Mouse (Mus musculus): ENCODE measurements at regions not wholly inside any gene's neighbourhood (a gene's known extent, or its start where the extent isn't known, plus 50 kb on each side); places are given as distances from the start of the nearest gene placed in this dataset.

DNA sequence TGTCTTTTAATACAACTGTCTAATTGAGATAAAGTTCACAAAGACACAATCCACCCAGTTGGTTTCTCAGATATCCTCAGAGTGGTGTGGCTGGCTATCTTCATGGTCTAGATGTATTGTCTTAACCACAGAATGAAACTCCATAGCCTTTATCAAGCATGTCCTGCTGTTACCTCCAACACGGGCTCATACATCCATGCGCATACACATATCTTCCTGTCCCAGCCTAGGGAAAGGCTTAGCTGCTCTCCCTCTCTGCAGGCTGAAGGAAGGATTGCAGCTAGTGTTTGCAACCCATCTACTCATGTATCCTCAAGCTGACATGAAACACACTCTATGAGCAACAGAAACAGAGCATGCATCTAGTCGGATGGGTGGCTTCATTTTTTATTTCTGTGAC, 517.2 kb upstream of the Mgmt start:
- peak; percentile 3 for DNase-seq (ENCODE audit: low read depth)

- DNase-seq (ENCODE audit: low read depth), result no peak
Observed at GRCm38 (mm10) chr7:136377742-136378141, 516.7 kb upstream of the Mgmt start.

DNA sequence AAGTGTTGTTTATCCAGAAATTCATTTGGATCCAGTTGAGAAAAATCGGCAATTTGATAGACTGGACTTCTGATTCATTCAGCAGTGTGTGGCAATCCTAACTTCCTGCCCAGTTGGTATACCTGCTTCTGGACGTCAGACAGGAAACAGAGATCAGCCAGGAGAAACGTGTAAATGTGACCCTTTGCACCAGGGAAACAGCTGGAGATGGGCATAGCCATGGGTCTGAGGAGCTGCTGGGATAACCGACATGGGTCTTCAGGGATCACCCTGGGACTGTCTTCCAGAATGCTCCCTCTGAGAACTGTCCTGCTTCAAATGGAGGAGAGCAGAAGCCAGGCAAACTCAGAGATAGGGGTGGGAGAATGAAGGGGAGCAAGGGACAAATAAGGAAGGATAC, 516.1 kb upstream of the Mgmt start:
- no peak for DNase-seq (ENCODE audit: low read depth)

GRCm38 (mm10) chr7:136379319-136379718, 515.1 kb upstream of the Mgmt start:
- no peak for DNase-seq (ENCODE audit: low read depth)

- DNase-seq (ENCODE audit: low read depth), result no peak
Observed at GRCm38 (mm10) chr7:136379741-136380140, 514.7 kb upstream of the Mgmt start.

DNA sequence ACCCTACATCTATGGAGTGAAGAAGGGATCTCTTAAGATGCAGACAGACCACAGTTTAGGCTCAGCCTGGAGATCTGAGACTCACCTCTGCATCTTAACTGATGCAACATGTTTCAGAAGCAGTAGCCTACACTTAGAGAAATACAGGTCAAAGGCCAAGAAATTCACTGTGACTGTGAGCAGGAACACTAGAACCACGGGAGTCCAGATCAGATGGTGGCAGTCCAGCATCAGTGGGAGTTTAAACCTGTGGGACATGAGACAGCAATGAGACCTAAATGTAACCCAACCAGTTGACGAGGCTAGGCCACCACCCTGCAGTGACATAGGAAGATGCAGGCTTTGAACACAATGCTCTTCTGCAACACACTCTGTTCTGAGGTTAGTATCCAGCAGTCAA, 511.1 kb upstream of the Mgmt start:
- DNase-seq (ENCODE audit: low read depth), result no peak

DNA sequence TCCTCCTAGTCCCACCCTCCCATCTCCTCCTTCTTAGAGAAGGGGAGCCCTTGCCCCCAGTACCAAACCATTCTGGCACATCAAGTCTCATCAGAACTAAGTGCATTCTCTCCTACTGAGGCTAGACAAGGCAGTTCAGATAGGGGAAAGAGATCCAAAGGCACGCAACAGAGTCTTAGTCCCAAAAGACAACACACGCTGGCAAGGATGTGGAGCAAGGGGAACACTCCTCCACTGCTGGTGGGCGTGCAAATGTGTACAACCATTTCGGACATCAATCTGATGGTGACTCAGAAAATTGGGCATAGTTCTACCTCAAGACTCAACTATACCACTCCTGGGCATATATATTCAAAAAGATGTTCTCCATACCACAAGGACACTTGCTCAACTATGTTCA, 506.7 kb upstream of the Mgmt start:
- DNase-seq (ENCODE audit: low read depth), result no peak

DNA sequence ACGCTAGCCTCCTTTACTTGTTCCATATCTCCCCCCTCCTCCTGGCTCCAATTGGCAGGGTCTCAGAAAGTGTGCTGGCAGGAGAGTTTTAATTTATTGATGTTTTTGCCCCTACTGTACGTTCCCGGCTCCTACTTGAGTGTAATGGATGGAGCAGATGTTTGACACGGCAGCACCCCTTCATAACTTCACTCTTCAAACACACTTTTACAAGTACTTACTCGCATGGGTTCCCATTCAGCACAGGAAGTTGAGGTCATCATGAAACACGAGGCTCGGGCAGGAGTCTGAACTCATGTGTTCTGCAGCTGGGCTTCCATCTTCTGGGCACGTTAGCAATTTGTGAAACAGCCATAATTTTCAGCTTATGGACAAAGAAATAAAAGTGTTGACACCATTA, 504.3 kb upstream of the Mgmt start:
- DNase-seq (ENCODE audit: low read depth), result no peak

GRCm38 (mm10) chr7:136393454-136393853, 501.0 kb upstream of the Mgmt start:
- DNase-seq (ENCODE audit: low read depth), result no peak

GRCm38 (mm10) chr7:136395838-136396237, 498.6 kb upstream of the Mgmt start:
- DNase-seq (ENCODE audit: low read depth), result no peak

DNA sequence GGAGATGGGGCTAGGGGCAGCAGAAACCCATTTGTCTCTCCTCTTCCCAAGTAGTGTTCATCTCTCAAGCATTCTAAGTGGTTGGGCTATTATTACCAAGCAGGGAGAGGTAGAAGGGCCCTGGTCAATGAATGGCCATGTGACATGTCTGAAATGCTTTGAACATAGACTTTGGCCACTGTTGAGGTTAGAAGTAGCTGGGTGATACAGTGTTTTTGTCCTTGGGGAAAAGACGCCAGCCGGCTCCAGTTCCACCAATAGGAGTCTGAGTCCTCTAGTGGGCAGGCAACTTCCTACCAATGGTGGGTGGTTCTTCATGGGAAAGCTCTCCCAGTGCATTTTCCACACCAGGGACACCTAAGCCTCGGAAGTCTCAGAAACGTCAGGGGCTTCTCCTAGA, 497.3 kb upstream of the Mgmt start:
- DNase-seq (ENCODE audit: low read depth), result no peak

DNA sequence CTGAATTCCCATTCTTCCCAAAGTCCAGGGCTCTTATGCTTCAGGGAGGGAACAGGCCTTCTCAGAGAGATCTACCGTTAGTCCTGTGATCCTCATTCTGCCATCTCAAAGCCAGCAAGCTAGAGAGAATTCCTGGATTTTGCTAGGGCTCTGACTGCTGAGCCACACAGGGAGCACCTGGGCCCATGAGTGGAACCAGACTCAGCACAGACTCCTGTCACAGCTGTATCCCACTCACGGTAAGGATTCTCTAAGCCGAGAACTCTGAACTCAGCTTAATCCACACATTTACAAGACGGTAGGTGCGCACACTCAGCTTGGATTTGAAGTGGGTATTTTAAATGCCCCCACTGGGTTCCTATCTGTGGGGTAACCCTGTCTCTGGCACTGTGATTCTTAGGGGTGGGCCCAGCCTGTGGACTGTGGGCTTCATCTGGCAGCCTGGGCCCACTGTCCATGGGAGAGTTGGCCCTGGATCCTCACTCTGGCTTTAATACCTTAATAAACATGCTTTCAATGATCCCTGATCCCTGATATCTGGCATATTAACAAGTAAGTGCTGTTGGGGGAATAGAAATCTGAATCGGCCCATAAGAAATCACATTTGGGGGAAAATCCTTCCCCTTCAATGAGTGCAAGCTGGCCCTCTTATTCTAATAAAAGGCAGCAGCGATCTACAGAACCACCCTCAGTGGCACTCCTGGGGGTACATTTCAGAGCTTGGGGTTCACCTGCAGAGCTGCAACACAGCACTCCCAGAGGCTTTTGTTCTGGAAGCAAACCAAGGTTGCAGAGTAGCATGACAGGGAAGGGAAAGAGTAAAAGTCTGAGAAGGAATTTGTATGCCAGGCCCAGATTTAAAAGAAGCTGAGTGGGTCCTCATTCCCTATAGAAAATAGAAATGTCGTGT, 491.5 kb upstream of the Mgmt start:
- DNase-seq (ENCODE audit: low read depth), result no peak

DNA sequence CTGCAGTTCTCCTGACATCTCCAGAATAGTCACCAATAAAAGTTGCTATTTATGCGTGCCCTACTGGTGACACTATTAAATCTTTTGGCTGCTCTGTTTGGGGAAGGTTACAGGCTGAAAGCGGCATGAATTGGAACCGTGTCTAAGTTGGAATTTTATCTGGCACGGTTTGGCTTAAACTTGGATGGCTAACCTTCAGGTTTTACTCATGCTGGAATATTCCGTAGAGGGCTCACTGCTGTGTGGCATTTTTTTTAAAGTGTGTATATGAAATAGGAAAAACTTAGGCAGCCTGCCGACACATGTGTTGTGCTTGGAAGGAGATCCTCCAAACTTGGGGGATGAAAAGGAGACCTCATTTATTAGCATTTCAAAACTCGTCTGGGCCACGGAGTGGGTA, 489.0 kb upstream of the Mgmt start:
- no peak for DNase-seq (ENCODE audit: low read depth)

- no peak for DNase-seq (ENCODE audit: low read depth)
Observed at GRCm38 (mm10) chr7:136406258-136407100, 487.9 kb upstream of the Mgmt start.

DNA sequence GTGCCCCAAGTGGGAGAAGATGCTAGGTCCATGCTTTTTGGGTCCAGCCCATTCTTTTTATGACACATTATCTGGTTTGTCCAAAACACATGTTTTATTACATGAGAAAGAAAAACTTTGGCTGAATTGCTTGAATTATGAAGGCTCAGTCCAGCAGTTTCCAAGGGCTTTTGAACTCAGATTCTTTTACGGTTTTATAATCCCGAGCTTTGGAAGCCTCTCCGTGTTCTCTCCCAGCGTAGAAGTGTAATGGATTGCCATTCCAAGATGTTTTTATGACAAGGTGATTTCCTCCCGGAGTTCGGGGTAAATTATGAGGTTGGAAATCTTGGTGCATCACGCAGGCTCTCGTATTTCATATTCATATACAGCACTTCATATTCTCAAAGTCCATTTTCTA, 479.6 kb upstream of the Mgmt start:
- DNase-seq (ENCODE audit: low read depth), result no peak

GRCm38 (mm10) chr7:136417327-136417726, 477.1 kb upstream of the Mgmt start:
- DNase-seq (ENCODE audit: low read depth), result no peak

DNA sequence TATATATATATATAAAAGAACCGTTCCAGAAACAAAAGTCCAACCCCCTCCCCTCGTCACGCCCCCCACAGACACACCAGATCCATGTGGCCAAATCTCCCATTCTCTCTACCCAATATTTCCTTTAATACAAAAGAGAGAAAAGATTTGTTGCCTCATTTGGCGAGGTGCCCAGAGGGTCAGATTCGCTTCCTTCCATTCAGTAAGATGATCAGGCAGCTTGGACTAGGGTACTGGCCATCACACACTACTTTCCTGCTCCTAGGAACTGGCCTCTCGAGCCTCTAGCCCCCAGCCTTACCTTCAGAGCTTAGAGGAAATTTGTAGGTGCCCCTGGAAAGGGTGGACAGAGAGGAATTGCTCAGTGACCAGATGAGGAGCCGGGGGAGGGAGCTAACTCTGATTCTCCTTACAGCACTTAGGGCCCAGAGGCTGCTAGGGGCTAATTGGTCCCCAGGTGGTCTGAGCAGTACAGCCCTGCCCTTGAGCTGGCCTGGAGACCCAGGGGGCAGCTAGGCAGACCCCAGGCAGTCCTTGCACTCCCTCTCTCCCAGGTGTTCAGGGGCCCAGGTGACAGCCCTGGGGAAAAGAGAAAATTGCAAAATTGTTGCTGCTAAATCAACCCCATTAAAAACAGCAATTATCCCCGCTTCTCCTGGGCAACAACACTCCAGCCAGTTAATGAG, 470.4 kb upstream of the Mgmt start:
- DNase-seq (ENCODE audit: low read depth), result no peak

DNA sequence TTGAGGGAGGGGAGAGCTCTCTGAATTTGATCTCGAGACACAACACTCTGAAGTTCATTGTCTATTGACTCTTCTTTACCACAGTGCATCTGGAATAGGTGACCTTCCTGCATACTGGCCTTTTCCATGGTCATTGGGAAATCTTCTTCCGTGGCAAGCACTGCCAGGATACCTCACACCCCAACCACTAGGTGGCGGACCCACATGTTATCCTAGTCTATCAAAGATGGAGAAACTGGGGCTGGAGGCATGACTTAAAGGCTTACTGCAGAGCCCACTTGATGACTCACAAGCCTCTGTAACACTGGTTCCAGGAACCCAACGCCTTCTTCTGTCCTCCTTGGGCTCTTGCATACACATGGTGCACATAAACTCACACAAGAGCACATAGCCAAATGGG, 467.2 kb upstream of the Mgmt start:
- DNase-seq (ENCODE audit: low read depth), result no peak

- DNase-seq (ENCODE audit: low read depth), result no peak
Observed at GRCm38 (mm10) chr7:136430085-136431011, 464.1 kb upstream of the Mgmt start.

DNA sequence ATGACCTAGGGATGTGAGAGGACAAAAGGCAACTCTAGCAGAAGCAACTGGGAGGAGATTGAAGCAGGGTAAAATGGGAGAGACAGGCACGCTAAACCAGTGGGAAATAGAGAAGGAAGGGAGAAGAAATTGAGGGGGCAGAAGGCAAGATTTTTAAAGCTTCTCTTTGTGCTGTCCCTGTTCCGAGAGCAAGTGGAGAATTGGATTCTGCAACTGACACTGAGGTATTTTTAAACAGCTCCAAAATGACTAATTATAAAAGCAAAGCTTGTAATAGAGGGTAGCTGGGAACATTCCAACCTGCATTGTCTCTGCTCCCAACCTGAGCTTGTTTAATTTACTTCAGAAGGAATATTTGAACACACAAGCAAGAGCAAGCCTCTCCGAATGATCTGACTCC, 460.7 kb upstream of the Mgmt start:
- DNase-seq (ENCODE audit: low read depth), result no peak

GRCm38 (mm10) chr7:136434510-136434909, 459.9 kb upstream of the Mgmt start:
- no peak for DNase-seq (ENCODE audit: low read depth)

GRCm38 (mm10) chr7:136443436-136443835, 451.0 kb upstream of the Mgmt start:
- no peak for DNase-seq (ENCODE audit: low read depth)

Measured in c-Kit-positive CD71-positive TER-119-negative erythroid progenitor cells, embryonic 14.5 days (primary cell).